ENCODE assay signal across 8 mouse cellular contexts in the genomic region with DNA sequence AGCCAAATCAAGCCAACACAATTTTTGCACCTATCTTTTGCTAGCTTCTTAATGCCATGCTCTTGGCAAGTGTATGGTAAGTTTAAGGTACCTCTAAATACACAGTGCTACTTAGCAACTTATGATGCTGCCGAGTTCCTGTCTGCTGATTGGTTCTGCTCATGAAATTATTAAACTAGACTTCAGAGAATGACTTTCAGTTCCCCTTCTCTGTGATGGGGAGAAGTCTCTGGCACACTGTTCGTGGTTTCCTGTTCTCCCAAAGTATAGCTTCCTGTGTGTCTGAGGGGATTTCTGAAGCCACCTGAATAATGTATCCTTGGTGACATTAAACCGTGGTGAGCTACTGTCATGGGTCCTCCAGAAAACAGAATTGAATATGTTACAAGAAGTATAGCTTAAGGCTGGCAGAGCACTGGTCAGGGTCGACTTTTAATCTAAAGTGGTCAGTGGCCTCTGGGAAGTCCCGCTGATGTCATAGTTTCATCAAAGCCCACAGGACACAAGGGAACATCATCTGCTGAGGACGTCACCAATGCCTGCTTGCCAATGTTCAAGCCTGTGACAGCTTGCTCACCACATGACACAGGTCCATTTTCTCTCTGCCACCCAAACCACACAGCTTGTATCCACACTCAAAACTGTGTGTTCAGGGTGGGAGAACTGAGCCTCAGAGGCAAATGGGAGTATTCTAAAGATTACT. TPM values are rescaled to one million over a fixed set of nuclear protein-coding genes. Genes with fewer than 3 reads are reported as not detected.
DNase-seq lines count a peak whose midpoint lies in the region; ATAC-seq and TF ChIP-seq lines count a peak whose summit lies in the region.

No protein-coding gene starts in this region.

- no peak overlapping the region for H3K4me3 ChIP-seq in heart, embryonic 11.5 days (ENCODE audit: low read depth, low read length)
- no peak overlapping the region for H3K4me3 ChIP-seq in MEL (ENCODE audit: control insufficient read depth in 1 of 2, insufficient read depth in 1 of 2, low read depth in 2 of 2, low read length in 2 of 2)
- H3K4me3 ChIP-seq in embryonic facial prominence, embryonic 14.5 days (ENCODE audit: low read depth, low read length) = no peak overlapping the region

- DNase-seq in heart, adult 11 months = peak; percentile 97
- DNase-seq in MEL (ENCODE audit: low read depth, low spot score) = peak; percentile 64
- DNase-seq in embryonic facial prominence, embryonic 14.5 days (ENCODE audit: low spot score) = peak; percentile 41
- peak; percentile 23 to 43 for DNase-seq in left cerebral cortex, adult 18-20 months (ENCODE audit: low spot score in 2 of 2)
- DNase-seq in right cerebral cortex, adult 2 months (ENCODE audit: low spot score in 2 of 2) = peak; percentile 62 to 80
- no peak for DNase-seq in testis, postnatal 10 days (ENCODE audit: low spot score)
- no peak for DNase-seq in yolk sac, embryonic 10.5 days (ENCODE audit: low spot score)

- H3K36me3 ChIP-seq in heart, embryonic 11.5 days (ENCODE audit: control insufficient read depth, insufficient read depth, low read length) = no peaks in the 10 kb centered on the region
- H3K36me3 ChIP-seq in MEL (ENCODE audit: control insufficient read depth in 1 of 2, insufficient read depth in 2 of 2, low read length in 2 of 2) = no peaks in the 10 kb centered on the region
- H3K36me3 ChIP-seq in embryonic facial prominence, embryonic 14.5 days (ENCODE audit: control insufficient read depth, insufficient read depth, low read length) = no peaks in the 10 kb centered on the region

- no peak for ATAC-seq in heart, embryonic 11.5 days (replicated peaks; ENCODE audit: insufficient number of reproducible peaks, low FRiP score, low TSS enrichment)
- ATAC-seq in embryonic facial prominence, embryonic 14.5 days (ENCODE audit: low read depth) = no peak

- H3K9me3 ChIP-seq in heart, embryonic 11.5 days (replicated peaks; ENCODE audit: control insufficient read depth, low read length) = no peaks in the 10 kb centered on the region
- no peaks in the 10 kb centered on the region for H3K9me3 ChIP-seq in MEL (replicated peaks; ENCODE audit: insufficient read depth, low read length)
- no peaks in the 10 kb centered on the region for H3K9me3 ChIP-seq in embryonic facial prominence, embryonic 14.5 days (ENCODE audit: control insufficient read depth, low read length)

- no peak overlapping the region for H3K27ac ChIP-seq in heart, embryonic 11.5 days (ENCODE audit: low read depth, low read length)
- H3K27ac ChIP-seq in MEL (ENCODE audit: control insufficient read depth, low read depth, low read length) = no peak overlapping the region
- H3K27ac ChIP-seq in embryonic facial prominence, embryonic 14.5 days (replicated peaks; ENCODE audit: low read depth, low read length) = no peak overlapping the region

- no peak overlapping the region for H3K9ac ChIP-seq in heart, embryonic 11.5 days (ENCODE audit: low read depth, low read length)
- no peak overlapping the region for H3K9ac ChIP-seq in MEL (ENCODE audit: control insufficient read depth, low read depth, low read length, poor library complexity, severe bottlenecking)
- no peak overlapping the region for H3K9ac ChIP-seq in embryonic facial prominence, embryonic 14.5 days (ENCODE audit: low read depth, low read length)

- no peaks in the 10 kb centered on the region for H3K4me1 ChIP-seq in heart, embryonic 11.5 days (ENCODE audit: control insufficient read depth, insufficient read depth, low read length)
- peaks cover 0 to 2% of the 10 kb centered on the region in 2 experiments; a peak in 1 of 4 replicates for H3K4me1 ChIP-seq in MEL (ENCODE audit: control insufficient read depth in 1 of 2, insufficient read depth in 2 of 2, low read length in 2 of 2)
- no peaks in the 10 kb centered on the region for H3K4me1 ChIP-seq in embryonic facial prominence, embryonic 14.5 days (ENCODE audit: control insufficient read depth, insufficient read depth, low read length)

- no peak for TF ChIP-seq POLR2A in MEL (IDR thresholded peaks at IDR 0.05; ENCODE audit: control insufficient read depth in 1 of 2, insufficient read depth in 1 of 2, low read depth in 1 of 2, low read length in 2 of 2, poor library complexity in 1 of 2)

- H3K79me2 ChIP-seq in MEL (ENCODE audit: control insufficient read depth, insufficient read depth, low read length, poor library complexity) = no peaks in the 10 kb centered on the region

- no peak for TF ChIP-seq EP300 in MEL (IDR thresholded peaks at IDR 0.05; ENCODE audit: low read depth in 1 of 2, low read length in 2 of 2)

- no peak for TF ChIP-seq CTCF in MEL (IDR thresholded peaks at IDR 0.05 in 2 of 3, conservative IDR thresholded peaks at IDR 0.05 in 1 of 3; ENCODE audit: control insufficient read depth in 1 of 3, insufficient read depth in 1 of 3, low read depth in 2 of 3, low read length in 3 of 3, poor library complexity in 1 of 3, severe bottlenecking in 1 of 3)

- 54% methylated on average over 6 of the region's 6 CpGs for WGBS in heart, embryonic 11.5 days (ENCODE audit: insufficient replicate concordance)
- 66% methylated on average over 6 of the region's 6 CpGs for WGBS in embryonic facial prominence, embryonic 14.5 days

- TF ChIP-seq RAD21 in MEL (IDR thresholded peaks at IDR 0.05; ENCODE audit: low read depth, low read length) = no peak

- H3K27me3 ChIP-seq in heart, embryonic 11.5 days (ENCODE audit: control insufficient read depth, insufficient read depth, low read length) = no peaks in the 10 kb centered on the region; the same call in 1 of the 2 replicates
- H3K27me3 ChIP-seq in MEL (ENCODE audit: control insufficient read depth in 1 of 2, insufficient read depth in 2 of 2, low read length in 2 of 2) = peaks cover 0 to 2% of the 10 kb centered on the region in 2 experiments; a peak in 2 of 4 replicates
- no peaks in the 10 kb centered on the region for H3K27me3 ChIP-seq in embryonic facial prominence, embryonic 14.5 days (replicated peaks; ENCODE audit: control insufficient read depth, insufficient read depth, low read length)

- no peak overlapping the region for H3K4me2 ChIP-seq in heart, embryonic 11.5 days
- no peak overlapping the region for H3K4me2 ChIP-seq in embryonic facial prominence, embryonic 14.5 days (ENCODE audit: low read depth, low read length)

TF ChIP-seq in MEL, 35 proteins besides CTCF, POLR2A, EP300 and RAD21:
- TF ChIP-seq ZC3H11A (IDR thresholded peaks at IDR 0.05; ENCODE audit: low read depth, low read length) (no peak), CHD2 (IDR thresholded peaks at IDR 0.05; ENCODE audit: low read length) (peak; percentile 86)

RNA-seq across cellular contexts. Expression of a gene that starts 6.9 kb away (rescaled TPM):
- not detected in 2 replicates for polyA plus RNA-seq in heart, embryonic 11.5 days (2014; fragmentation: Nextera tagmentation; extraction: Ambion mirVana)
- not detected in 2 replicates for total RNA-seq in MEL (2012; rRNA removed)
- not detected for polyA plus RNA-seq in MEL (2012; ENCODE audit: insufficient read depth in 1 of 2, insufficient read length in 2 of 2, low read depth in 1 of 2, low replicate concordance in 2 of 2, missing spikeins in 1 of 2)
- not detected in 2 replicates for polyA plus RNA-seq in embryonic facial prominence, embryonic 14.5 days (2014; fragmentation: Nextera tagmentation; extraction: Ambion mirVana)
- under 1 TPM; 0.63 to 0.68 TPM for total RNA-seq in left cerebral cortex, adult 18-20 months (2021)

RNA-seq across cellular contexts. Expression of a gene that starts 22.3 kb away (rescaled TPM):
- not detected in 2 replicates for polyA plus RNA-seq in heart, embryonic 11.5 days (2014; fragmentation: Nextera tagmentation; extraction: Ambion mirVana)
- not detected in 2 replicates for total RNA-seq in MEL (2012; rRNA removed)
- not detected for polyA plus RNA-seq in MEL (2012; ENCODE audit: insufficient read depth in 1 of 2, insufficient read length in 2 of 2, low read depth in 1 of 2, low replicate concordance in 2 of 2, missing spikeins in 1 of 2)
- polyA plus RNA-seq in embryonic facial prominence, embryonic 14.5 days (2014; fragmentation: Nextera tagmentation; extraction: Ambion mirVana) = not detected in 2 replicates
- not detected for total RNA-seq in left cerebral cortex, adult 18-20 months (2021)

RNA-seq across cellular contexts. Expression of a gene that starts 29.2 kb away (rescaled TPM):
- polyA plus RNA-seq in heart, embryonic 11.5 days (2014; fragmentation: Nextera tagmentation; extraction: Ambion mirVana) = not detected in 2 replicates
- not detected in 2 replicates for total RNA-seq in MEL (2012; rRNA removed)
- under 1 TPM in 1 of 2 experiments, not detected in 1; 0.17 TPM for polyA plus RNA-seq in MEL (2012; ENCODE audit: insufficient read depth in 1 of 2, insufficient read length in 2 of 2, low read depth in 1 of 2, low replicate concordance in 2 of 2, missing spikeins in 1 of 2)
- not detected in 2 replicates for polyA plus RNA-seq in embryonic facial prominence, embryonic 14.5 days (2014; fragmentation: Nextera tagmentation; extraction: Ambion mirVana)
- not detected for total RNA-seq in left cerebral cortex, adult 18-20 months (2021)

RNA-seq across cellular contexts. Expression of a gene that starts 42.1 kb away (rescaled TPM):
- polyA plus RNA-seq in heart, embryonic 11.5 days (2014; fragmentation: Nextera tagmentation; extraction: Ambion mirVana) = 1.5 and 2.3 TPM in 2 replicates
- 0.15 TPM in 1 of 2 replicates, not detected in the other for total RNA-seq in MEL (2012; rRNA removed)
- polyA plus RNA-seq in MEL (2012; ENCODE audit: insufficient read depth in 1 of 2, insufficient read length in 2 of 2, low read depth in 1 of 2, low replicate concordance in 2 of 2, missing spikeins in 1 of 2) = under 1 TPM in 1 of 2 experiments, not detected in 1; 0.07 TPM
- polyA plus RNA-seq in embryonic facial prominence, embryonic 14.5 days (2014; fragmentation: Nextera tagmentation; extraction: Ambion mirVana) = 4.1 and 4.7 TPM in 2 replicates
- total RNA-seq in left cerebral cortex, adult 18-20 months (2021) = 1 to 10 TPM; 4.0 to 6.0 TPM

RNA-seq across cellular contexts. Expression of a gene that starts 50.9 kb away (rescaled TPM):
- not detected in 2 replicates for polyA plus RNA-seq in heart, embryonic 11.5 days (2014; fragmentation: Nextera tagmentation; extraction: Ambion mirVana)
- not detected in 2 replicates for total RNA-seq in MEL (2012; rRNA removed)
- under 1 TPM in 1 of 2 experiments, not detected in 1; 0.06 TPM for polyA plus RNA-seq in MEL (2012; ENCODE audit: insufficient read depth in 1 of 2, insufficient read length in 2 of 2, low read depth in 1 of 2, low replicate concordance in 2 of 2, missing spikeins in 1 of 2)
- polyA plus RNA-seq in embryonic facial prominence, embryonic 14.5 days (2014; fragmentation: Nextera tagmentation; extraction: Ambion mirVana) = 0.38 and 0.71 TPM in 2 replicates
- 1 to 10 TPM; 2.1 to 4.4 TPM for total RNA-seq in left cerebral cortex, adult 18-20 months (2021)

Comparison
In these comparisons a context has a peak if more than half of its experiments do, and no peak if none do; other contexts are left out.
1. DNase-seq: peak in heart, adult 11 months (single experiment), MEL (single experiment), embryonic facial prominence, embryonic 14.5 days (single experiment), left cerebral cortex, adult 18-20 months (2 of 2) and right cerebral cortex, adult 2 months (2 of 2); none in testis, postnatal 10 days (single experiment) and yolk sac, embryonic 10.5 days (single experiment).